Mouse (Mus musculus) lung, postnatal 14 days (tissue): ENCODE measurements around the gene Ppfibp1.
A peak's percentile ranks its signal among the peaks of the same experiment; 100 is the strongest.
"Not testable (repeated sequence)": the region's sequence is repeated elsewhere in the genome, so short reads cannot be mapped to it uniquely, and the experiment has no call there.

ENCODE experiments used
- DNase-seq: peaks from one replicate; pipeline ENCODE4 v3.0.0; 2021

Gene Ppfibp1

GRCm38 (mm10) chr6:146887958-146888659, at the start of gene Ppfibp1:
Gene Ppfibp1, plus strand, starts transcription at chr6:146888487.
- peak; percentile 97 for DNase-seq

DNA sequence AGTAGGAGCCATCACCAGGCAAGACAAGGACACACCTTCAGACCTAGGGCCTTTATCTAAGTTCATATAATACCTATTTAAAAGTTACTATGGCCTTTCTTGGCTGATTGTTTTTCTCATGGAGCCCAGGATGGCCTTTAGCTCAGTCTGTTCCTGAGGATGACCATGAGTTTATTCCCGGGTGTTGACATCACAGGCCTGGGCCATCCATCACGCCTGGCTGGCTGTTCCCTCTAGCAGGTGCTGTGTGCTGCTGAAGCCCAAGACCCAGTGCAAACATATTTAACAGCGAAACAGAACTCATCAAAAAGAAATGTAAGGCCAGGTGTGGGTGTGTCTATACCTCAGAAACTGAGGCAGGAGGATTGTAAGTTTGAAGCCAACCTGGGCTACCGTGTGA, 49.4 kb upstream of the Ppfibp1 start:
- DNase-seq, result no peak

- DNase-seq, result no peak
These were observed 43.4 kb upstream of the Ppfibp1 start for GRCm38 (mm10) chr6:146844867-146845266.

DNA sequence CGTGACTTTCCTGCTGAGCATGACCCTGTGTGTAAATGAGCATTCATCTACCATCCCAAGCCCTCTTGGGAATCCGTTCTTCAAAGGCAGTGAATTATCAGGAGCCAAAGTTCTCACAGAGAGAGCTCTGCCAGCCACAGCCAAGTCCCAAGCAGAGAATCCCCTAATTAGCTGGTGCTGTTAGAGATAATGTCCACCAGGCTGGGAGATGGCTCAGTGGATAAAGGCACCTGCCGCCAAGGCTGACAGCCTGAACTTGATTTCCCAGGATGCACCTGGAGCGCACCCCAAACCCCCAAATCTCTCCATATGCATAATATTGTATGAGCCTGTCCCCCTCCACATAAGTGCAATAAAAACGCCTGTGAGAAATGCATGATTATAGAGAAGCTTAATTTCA, 42.9 kb upstream of the Ppfibp1 start:
- DNase-seq, result no peak

DNA sequence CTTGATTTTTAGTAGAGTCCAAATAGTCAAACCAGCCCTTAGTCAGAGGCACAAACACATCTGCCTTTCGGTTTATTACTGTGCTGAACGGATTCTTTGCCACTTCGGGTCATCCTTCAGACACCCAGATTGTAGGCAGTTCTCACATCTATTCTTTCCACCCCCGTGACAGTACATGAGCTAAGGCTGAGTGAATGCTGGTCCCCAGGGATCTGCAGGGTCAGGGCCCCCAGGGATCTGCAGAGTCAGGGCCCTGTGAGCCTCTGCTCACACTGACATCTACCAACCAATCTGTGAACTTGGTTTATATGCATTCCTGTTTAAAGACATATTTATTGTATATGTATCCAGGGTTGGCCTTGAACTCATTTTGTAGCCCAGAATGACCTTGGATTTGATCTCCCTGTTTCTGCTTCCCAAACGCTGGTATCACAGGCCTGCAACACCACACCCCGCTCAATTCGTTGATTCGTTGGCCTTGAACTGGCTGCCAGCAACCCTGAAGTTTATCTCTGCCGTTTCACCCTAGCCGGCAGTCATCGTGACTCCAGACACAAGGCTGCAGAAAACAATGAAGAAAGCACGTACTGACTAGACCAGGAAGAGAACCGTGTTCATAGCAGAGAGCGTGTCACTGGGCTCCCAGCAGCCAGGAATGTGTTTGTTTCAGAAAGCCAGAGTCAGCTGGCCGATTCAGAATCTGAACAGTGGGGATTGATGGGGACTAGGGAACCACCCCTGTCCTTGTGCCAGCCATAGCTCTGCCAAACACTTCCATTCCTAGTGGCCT, 42.1 kb upstream of the Ppfibp1 start:
- DNase-seq, result peak; percentile 44

GRCm38 (mm10) chr6:146847402-146847801, 40.9 kb upstream of the Ppfibp1 start:
- no peak for DNase-seq

- DNase-seq, result no peak
These were observed 40.0 kb upstream of the Ppfibp1 start for GRCm38 (mm10) chr6:146848281-146848680.

DNA sequence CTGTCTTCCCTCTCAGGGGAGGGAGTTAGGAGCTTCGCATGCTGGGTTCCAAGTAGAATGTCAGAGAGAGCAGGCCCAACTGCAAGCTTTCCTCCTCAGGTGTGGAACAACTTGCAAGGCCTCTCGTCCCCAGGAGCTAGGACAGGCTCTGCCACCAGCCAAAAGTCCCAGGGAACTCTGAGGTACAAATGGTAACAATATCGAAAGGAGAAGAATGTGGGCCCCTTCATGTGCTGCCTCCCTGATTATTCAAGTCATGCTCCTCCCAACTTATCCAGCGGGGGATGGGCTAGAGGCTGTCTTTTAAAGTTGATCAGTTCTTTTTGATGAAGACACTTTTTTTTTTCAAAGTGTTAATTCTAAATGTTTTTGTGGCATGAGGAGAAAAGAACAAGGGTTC, 38.2 kb upstream of the Ppfibp1 start, which contains the start of gene Smco2:
Gene Smco2, plus strand, starts transcription at position 55 of the 400 bp plus-strand sequence.
- no peak for DNase-seq

- DNase-seq, result no peak
These were observed 36.4 kb upstream of the Ppfibp1 start for GRCm38 (mm10) chr6:146851916-146852315.

DNA sequence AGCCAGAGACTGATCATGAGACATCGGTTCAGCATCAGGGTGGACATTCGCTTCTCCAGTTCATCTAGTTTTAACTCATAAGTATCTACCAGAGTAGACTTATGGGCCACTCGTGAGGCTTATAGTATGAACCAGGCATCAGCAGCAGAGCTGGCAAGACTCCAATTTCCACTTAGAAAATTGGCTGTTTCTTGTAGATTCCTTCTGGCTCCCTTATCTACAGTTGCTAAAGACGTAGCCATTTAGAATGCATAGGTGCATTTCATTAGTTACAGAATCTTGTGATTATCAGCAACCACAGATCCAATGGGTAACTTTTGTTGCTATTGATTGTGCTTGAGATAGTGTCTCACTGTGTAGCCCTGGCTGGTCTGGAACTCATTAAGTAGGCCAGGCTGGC, 35.5 kb upstream of the Ppfibp1 start:
- DNase-seq, result no peak

GRCm38 (mm10) chr6:146855185-146855584, 33.1 kb upstream of the Ppfibp1 start:
- DNase-seq, result no peak

DNA sequence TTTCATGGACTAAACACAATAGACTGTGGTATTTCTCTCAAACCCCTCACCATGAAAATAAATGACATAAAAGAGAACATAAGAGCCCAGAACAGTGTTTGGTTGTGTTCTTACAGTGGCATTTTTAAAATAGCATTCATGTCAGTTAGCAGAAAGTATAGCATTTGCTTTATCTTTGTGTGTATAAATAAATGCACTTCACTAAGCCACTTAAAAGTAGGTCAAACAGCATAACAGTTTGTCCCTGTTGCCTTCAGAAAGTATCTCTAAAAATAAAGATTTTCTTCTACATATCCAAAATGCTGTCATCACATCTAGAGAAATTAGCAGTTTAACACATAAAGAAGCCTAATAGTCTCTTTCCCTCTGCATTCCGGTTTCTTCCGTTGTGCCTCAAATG, 30.9 kb upstream of the Ppfibp1 start:
- DNase-seq, result no peak

- no peak for DNase-seq
These were observed 25.1 kb upstream of the Ppfibp1 start for GRCm38 (mm10) chr6:146863154-146863553.

GRCm38 (mm10) chr6:146864370-146864769, 23.9 kb upstream of the Ppfibp1 start:
- not testable (repeated sequence) for DNase-seq

- no peak for DNase-seq
These were observed 22.6 kb upstream of the Ppfibp1 start for GRCm38 (mm10) chr6:146865701-146866100.

- no peak for DNase-seq
These were observed 16.3 kb upstream of the Ppfibp1 start for GRCm38 (mm10) chr6:146871975-146872374.

GRCm38 (mm10) chr6:146874415-146874814, 13.9 kb upstream of the Ppfibp1 start:
- DNase-seq, result no peak

DNA sequence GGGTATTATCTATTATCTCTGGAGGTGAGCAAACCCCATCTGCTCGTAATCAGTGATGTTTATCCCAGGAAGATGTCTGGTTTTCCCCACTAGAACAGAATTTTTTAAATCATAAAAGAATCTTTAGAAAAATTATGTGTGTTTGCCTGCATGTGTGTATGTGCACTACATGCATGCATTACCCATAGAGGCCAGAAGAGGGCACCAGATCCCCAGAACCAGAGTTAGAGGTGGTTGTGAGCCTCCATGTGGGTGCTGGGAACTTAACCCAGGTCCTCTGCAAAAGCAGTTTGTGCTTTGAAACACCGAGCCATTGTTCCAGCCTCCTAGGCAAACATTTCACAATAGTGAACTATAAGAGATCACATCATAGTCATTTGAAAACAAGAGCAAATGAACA, 11.5 kb upstream of the Ppfibp1 start:
- DNase-seq, result no peak

DNA sequence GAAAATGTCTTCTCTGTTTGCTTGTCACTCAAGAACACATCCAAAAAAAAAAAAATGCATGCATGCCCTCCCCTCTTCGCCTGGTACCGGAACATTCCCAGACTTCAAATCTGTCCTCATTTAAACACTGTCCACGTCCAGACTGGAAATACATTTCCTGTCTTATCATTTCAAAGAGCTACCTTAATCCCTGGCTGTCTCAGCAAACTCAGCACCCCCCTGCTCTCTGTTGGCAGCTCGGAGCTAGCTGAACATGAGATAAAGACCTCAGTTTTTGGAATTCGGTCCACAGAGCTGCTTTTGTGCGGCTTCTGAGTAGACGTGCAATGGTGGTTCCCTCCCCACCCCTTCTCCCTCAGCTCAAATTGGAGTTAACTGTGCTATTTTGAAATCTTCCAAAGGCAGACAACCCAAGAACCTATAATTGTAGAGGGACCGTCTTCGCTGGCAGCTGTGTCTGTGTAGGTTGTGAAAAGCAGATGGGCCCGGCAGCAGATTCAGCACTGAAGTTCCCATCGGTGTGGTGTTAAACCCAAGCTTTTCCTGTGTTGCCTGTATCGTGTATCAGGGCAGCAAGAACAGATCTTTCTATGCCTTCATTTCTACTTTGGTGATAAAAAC, 10.8 kb upstream of the Ppfibp1 start:
- no peak for DNase-seq

GRCm38 (mm10) chr6:146878926-146879325, 9.4 kb upstream of the Ppfibp1 start:
- DNase-seq, result no peak

GRCm38 (mm10) chr6:146879856-146880255, 8.4 kb upstream of the Ppfibp1 start:
- no peak for DNase-seq

- DNase-seq, result no peak
These were observed 8.0 kb upstream of the Ppfibp1 start for GRCm38 (mm10) chr6:146880296-146880695.

- no peak for DNase-seq
These were observed 6.2 kb upstream of the Ppfibp1 start for GRCm38 (mm10) chr6:146881896-146882770.
